Mouse (Mus musculus): ENCODE results near the gene Rxfp3. TPM values are rescaled to one million over a fixed set of nuclear protein-coding genes. Genes with fewer than 3 reads are reported as not detected.
"Not testable (repeated sequence)": the region's sequence is repeated elsewhere in the genome, so short reads cannot be mapped to it uniquely, and the experiment has no call there.

The Rxfp3 gene
- total RNA-seq, 4 experiments from 2014 or later: 4.5 to 5.0 (median 4.8) TPM

DNA sequence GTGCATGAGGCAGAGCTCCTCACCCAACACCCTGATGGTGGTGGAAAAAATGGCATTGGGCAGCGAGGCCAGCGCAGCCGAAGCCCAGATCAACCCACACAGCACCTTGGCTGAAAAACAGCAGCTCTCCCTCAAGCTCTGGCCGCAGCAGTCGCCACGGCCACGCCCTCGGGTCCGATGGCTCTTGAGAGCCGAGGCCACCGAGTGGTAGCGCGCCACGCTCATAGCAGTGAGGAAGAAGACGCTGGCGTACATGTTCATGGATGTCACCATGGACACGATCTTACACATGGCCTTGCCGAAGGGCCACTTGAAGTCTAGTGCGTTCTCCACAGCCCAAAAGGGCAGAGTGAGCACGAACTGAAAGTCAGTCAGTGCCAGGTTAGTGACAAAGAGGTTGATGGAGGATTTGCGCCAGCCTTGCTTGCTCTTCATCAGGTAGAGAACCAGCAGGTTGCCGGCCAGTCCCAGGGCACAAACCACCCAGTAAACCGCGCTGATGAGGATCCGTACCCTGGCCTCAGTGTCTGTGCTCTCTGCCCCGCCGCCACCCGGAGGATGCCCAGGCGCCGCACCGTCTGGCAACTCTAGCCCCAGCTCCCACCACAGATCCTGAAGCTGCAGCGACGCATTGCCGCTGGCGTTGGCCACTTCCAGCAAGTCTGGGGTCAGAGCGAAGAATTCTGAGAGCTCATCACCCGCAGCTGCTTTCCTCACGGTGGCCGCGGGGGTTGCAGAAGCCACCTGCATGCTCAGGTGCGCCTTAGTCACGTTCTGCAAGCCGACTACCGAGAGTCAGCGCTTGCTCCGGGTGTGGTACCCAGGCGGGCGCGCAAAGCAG, 1.0 kb downstream of the Rxfp3 start:
- no peak for DNase-seq (ENCODE audit: low spot score in 2 of 2)

DNA sequence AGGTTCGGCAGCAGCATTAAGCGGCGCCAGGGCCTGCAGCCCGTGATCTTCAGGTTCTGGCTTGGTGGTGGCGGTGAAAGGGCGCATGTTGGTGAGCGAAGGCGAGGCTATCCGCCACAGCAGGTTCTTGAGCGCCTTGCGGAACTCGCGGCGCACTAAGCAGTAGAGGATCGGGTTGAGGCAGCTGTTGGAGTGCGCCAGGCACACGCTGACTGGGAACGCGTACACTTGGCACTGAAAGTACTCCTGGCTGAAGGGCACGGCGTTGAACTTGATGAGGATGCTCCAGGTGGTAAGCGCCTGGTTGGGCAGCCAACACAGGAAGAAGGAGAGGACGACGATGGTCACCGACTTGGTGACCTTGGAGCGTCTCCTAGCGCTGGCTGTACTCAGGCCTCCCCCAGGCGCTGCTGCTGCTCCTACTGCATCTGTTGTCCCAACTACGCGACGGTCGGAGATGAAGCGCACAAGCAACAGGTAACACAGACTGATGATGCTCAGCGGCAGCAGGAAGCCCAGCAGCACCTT, 1.8 kb downstream of the Rxfp3 start:
- DNase-seq (ENCODE audit: low spot score in 2 of 2): peak in 1 of 2 experiments; percentile 4

DNA sequence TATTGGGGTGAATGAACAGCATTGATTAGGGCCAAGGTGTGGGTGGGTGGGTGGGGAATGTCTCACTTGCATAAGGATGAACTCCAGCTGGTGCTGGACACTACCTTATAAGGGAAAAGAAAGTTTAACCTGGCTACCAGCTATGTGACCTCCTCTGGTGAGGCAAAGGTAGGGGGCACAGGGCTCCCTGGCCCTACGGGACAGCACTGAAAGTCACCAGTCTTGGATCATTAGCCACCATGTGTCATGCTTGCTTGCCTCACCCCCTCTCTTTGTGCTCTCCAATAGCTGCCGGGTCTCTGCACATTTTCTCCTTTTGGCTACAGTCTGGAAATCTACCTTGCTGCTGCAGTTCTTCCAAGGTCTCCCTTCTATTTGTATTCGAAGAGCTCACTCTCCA, 7.6 kb downstream of the Rxfp3 start:
- DNase-seq (ENCODE audit: low spot score in 2 of 2): no peak

DNA sequence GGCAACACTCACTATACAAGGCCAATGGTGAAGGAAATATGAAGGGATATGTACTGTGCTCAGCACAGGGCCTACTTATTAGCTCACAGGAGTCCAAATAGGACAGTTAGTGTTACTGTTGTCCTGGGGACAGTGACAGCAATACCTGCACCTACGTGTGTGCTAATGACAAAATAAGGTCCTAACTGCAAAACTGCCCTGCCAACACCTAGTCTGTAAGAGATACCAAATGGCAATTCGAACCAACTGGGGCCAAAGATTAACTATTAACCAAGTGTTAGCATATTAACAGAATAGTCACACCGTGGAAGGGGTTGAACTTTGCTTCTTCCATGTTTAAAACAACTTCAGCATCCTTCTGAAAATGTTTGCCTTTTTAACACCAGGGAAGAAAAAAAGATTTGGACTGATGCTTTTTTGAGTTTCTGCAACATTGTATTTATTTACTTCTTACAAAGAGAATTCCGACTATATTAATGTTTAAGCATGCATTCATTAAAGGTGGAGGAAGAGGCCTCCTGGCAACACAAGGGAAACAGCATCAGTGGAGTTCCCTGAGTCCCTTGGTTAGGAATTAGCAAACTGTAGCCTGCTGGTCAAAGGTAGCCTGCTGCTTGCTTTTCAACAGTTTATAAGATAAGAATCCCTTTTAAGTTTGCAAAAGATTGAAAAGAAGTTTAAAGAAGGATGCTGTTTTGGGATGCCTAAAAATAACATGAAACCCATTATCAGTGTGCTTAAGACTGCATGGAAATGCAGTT, 10.8 kb downstream of the Rxfp3 start:
- no peak for DNase-seq (ENCODE audit: low spot score in 2 of 2)

DNA sequence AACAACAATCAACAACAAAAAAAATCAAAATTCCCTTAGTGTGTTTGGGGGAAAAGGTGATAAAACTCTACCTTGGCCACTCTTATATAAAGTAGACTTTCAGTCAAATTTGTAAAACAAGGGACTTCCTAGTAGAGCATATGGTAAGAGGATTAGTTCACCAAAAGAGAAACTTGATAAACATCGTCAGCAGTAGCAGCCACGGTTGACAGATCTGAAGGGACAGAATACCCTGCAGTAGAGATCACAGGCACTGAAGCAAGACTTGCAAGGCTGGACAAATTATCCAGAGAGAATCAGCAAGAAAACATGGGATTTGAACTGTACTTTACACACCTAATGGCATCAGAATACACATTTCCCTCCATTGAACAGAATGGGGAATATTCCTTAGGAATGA, 22.9 kb downstream of the Rxfp3 start:
- no peak for DNase-seq (ENCODE audit: low spot score in 2 of 2)

DNA sequence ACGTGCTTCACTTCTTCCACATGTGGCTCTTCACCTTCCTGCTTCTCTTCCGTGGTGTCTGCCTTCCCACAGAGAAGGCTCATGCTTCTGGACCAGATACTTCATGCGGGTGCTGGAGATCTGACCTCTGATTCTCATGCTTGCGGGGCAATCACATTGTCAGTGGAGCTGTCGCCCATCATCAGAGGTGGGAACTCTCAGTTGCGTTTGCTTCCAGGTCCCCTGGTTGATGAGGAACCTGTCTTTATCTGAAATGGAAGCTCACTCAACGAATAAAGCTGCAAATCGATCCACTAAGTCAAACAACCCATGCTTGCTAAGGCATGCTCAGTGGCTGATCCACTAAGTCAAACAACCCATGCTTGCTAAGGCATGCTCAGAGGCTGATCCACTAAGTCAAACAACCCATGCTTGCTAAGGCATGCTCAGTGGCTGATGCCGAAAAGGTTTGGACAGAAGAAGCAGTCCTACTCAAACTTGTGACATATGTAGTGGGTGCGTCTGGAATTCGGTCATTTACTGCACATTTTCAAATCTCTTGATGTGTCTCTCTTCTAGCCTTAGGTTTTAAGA, 26.7 kb downstream of the Rxfp3 start:
- no peak for DNase-seq (ENCODE audit: low spot score in 2 of 2)

DNA sequence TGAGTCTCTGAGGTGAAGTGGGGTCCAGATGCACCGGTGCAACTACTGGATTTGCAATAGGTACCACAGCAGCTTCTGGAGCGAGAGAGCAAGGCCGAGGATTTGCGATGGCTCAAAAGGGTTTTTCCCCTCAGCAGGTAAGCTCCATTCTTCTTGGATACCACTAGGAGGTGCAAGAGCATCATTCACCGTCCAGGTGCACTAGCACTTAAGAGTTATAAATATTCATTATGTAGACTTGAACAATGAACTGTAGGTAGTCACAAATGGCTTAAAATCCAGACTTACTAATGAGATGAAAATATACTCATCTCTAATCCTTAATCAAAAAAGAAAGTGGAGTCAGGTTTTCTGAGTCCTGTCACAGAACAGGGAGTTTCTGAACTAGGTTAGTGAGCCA, 29.0 kb downstream of the Rxfp3 start:
- no peak for DNase-seq (ENCODE audit: low spot score in 2 of 2)

DNA sequence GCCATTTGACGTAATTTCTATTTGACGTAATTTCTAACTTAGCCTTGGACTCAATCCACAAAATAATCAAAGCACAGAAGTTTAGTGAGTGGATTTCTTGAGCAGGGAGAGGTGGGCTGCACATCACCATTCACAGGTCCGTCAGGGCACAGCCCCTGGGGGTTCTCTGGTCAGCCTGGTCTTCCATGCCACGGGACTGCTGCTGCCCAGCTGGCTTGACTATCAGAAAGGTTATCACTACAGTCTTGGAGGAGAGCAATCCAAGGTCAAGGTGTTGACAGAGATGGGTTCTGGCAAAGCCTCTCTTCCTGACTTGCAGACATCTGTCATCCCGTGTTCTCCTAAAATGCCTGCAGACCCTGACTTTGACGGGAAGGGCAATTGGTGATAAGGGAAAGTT, 33.1 kb downstream of the Rxfp3 start:
- no peak for DNase-seq (ENCODE audit: low spot score in 2 of 2)

DNA sequence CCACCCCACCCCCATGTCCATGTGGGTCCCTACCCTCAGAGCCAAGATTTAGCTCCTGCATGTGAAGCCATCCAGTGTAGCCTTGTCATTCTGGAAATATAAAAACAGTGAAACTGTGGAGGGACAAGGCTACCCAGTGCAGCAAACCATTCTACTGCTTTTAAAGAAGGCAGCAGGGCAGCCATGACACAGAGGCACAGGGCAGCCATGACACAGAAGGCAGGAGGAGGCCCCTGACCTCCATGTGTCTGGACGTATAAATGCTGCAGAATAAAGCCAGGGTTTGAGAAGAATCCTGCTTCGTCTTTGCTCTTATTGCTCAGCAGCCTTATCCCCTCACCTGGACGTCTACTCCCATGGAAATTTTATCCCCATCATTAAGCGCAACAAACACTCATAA, 34.0 kb downstream of the Rxfp3 start:
- no peak for DNase-seq (ENCODE audit: low spot score in 2 of 2)

DNA sequence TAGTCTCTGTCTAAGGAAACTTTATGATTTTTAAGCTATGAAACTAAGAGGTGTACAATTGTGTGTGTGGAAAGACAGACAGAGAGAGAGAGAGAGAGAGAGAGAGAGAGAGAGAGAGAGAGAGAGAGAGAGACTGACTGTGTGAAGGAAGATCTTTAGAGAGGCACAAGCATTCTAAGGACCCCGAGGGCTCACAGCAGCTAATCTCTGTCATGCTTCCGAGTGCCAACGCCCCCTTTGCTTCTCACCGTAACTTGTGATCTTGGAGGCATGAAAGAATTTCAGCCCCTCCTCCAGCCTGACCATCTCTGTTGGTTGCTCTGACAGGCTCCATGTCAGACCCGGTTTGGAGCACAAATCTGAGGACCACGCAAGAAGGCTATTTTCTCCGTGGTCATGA, 37.4 kb downstream of the Rxfp3 start, which contains the start of gene Slc45a2:
Gene Slc45a2, plus strand, starts transcription at position 301 of the 400 bp plus-strand sequence.
- DNase-seq (ENCODE audit: low spot score in 2 of 2): no peak

DNA sequence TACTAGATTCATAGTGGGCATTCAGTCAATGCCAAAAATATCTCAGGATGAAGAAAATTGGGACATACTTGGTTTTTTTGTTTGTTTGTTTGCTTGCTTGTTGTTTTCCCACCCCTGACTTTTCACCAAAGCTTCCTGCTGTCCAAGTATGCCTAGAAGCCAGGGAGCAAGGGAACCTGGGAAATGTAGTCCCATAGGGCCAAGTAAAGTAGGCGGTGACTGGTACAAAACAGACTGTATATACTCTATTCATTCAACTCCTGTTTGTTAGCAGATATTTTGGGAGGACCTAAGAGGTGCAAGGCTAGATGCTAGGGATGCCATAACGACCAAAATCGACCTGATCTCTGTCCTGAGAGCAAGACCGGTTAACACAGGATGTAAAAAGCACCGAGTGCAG, 38.0 kb downstream of the Rxfp3 start:
- DNase-seq (ENCODE audit: low spot score in 2 of 2): no peak

DNA sequence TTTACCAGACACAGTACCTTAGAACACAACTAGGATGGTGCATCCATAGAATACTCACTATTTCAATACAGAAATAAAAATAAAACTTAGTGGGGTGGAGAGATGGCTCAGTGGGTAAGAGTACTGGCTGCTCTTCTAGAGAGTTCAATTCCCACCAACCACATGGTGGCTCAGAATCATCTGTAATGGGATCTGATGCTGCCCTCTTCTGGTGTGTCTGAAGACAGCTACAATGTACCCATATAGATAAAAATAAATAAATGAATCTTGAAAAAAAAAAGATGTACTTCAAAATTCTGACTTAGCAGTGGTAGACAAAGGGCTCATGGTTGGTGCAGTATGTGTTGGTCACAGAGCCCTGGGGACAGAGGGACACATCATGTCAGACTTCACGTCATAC, 46.2 kb downstream of the Rxfp3 start:
- no peak for DNase-seq (ENCODE audit: low spot score in 2 of 2)

DNA sequence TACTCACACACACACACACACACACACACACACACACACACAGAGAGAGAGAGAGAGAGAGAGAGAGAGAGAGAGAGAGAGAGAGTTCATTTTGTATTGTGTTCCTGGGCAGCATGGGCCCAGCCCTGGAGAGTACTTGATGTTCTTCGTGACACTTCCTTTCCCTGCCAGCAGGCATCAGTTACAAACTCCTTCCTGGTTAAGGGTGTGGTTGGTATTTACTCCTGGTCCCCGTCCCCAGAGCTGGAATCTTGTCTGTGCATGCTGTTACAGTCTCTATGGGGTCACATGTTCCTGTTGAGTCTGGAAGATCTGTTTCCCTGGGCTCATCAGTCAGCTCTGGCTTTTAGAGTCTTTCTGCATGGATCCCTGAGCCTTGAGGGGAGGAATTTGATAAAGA, 47.4 kb downstream of the Rxfp3 start:
- DNase-seq (ENCODE audit: low spot score in 2 of 2): no peak

DNA sequence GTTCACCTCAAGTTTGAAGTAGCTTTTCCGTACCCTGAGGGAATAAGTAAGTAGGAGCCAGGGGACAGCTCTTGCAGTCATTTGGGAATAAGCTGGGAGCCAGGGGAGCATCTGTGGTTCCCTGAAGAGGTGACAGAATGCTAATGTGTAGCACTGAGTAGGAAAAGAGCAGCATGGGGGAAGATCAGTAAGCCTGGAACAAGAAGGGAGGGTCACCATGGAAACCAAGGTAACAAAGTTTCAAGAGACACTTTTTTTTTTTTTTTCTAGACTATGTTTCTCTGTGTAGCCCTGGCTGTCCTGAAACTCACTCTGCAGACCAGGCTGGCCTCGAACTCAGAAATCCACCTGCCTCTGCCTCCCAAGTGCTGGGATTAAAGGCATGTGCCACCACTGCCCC, 51.3 kb downstream of the Rxfp3 start:
- DNase-seq (ENCODE audit: low spot score in 2 of 2): not testable (repeated sequence)

DNA sequence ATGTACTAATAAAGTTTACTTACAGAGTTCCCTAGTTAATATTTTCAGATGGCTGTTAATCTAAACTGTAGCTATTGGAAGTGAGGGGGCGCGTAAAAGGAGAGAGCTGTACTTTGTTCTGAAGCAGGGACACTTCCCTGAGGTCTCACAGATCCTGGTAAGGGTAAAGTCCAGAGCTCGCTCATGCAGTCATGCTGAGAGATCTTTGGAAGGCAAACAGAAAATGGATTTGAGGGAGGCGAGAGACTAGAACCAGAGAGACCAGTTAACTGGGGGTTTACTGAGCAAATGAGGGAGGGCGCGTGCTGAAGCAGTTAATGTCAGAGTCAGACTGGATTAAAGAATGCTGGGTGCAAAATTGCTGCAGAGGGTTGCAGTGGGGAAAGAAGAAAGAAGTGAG, 52.0 kb downstream of the Rxfp3 start:
- no peak for DNase-seq (ENCODE audit: low spot score in 2 of 2)

Other genes with a start within 250 kb of the Rxfp3 start
- gene C1qtnf3, start 85.7 kb downstream of the Rxfp3 start, total RNA-seq (2022): under 1 TPM in 1 of 4 experiments, not detected in 3; 0.26 TPM
- gene Amacr, start 56.2 kb downstream of the Rxfp3 start, total RNA-seq (2022): 10 to 100 TPM in 3 of 4 experiments, 1 to 10 TPM in 1; 8.4 to 16.4 (median 11.4) TPM
- gene Slc45a2, start 37.3 kb downstream of the Rxfp3 start, total RNA-seq (2022): not detected
- gene Adamts12, start 26.8 kb upstream of the Rxfp3 start, total RNA-seq (2022): under 1 TPM; 0.39 to 0.57 (median 0.47) TPM

Measured in layer of hippocampus, adult 8-10 months (tissue).